Mouse (Mus musculus) lung, postnatal 36 days (tissue): Measurements from ENCODE around the gene Lrrc4.

ENCODE experiments used
- DNase-seq: peaks from one replicate; pipeline ENCODE4 v3.0.0; 2022; ENCODE audit warnings: mixed read lengths

Gene Lrrc4

DNA sequence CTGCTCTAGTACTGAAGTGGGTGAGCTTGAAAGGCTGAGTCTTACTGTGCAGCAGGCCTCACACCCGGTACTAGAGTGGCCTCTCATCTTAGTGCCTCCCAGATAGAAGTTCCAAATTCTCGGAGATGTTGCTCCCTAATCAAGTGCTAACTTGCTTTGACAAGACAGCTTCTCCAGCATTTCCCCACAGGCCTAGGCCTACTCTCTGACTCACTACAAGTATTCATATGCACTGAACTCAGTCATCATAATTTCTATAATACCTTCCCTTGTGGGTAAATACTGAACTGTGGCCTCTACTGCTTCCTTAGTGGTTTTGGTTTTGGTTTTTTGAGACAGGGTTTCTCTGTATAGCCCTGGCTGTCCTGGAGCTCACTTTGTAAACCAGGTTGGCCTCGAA, 8.2 kb downstream of the Lrrc4 start:
- no peak for DNase-seq

DNA sequence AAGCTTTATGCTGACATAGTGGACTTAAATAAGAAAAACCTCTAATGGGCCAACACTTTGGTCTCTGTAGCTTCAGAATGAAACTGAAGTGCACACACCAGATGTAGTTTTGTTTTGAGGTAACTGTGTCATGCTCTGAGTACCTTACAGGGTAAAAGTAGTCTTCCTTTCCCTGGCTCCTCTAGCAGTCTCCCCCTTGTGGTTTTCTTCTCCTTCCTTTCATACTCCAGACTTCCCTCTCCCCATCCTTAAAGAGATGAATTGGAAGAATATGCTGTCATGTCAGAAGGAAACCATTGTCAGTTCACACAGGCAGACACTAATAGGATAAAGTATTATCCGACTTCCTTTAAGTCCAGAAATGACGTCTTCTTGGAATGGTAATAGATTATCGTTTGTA, 9.3 kb downstream of the Lrrc4 start:
- DNase-seq: no peak

DNA sequence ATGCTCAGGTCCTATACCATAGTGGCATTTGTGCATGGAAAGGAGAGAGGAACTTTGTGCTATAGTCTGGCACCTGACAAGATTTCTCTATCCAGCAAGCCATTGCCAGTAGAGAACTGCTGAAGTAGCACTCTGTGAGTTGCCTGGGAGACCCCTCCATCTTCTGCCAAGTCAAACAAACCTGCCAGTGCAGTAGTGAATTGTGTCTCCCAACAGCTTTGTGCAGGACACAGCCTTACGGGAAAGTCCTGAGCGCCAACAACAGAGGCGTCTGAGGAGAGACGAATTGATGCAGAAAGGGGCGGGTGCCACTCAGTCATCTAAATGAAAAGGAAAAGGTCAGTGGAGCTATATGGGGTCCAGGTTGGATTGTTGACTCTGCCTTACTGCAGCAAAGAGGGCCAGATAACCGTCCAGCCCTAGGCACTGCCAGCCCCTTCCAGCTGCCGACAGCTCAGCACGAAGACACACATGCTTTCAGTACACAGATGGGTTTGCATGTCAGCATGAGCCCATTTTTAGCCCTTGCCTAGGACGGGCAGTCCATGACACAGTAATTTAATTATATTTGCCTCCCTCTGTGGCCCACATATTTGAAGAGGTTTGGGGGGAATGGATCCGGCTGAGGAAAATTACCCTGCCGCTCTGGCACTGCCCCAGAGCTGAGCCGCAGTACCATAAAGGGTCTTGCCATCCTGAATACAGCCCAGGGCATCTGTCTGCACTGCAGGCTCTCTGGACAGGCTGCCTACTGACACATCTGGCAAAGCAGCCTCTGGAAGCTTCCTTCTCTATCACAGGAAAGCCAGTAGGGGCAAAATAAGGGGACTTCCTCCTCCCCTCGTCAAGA, 11.8 kb downstream of the Lrrc4 start:
- DNase-seq: peak; percentile 15

GRCm38 (mm10) chr6:28817039-28817438, 14.5 kb downstream of the Lrrc4 start:
- peak; percentile 42 for DNase-seq

- no peak for DNase-seq
Observed at GRCm38 (mm10) chr6:28814895-28815294, 16.7 kb downstream of the Lrrc4 start.

- no peak for DNase-seq
Observed at GRCm38 (mm10) chr6:28813057-28813456, 18.5 kb downstream of the Lrrc4 start.

- peak; percentile 16 for DNase-seq
Observed at GRCm38 (mm10) chr6:28804751-28805150, 26.8 kb downstream of the Lrrc4 start.

- no peak for DNase-seq
Observed at GRCm38 (mm10) chr6:28803678-28804279, 27.8 kb downstream of the Lrrc4 start.

- no peak for DNase-seq
Observed at GRCm38 (mm10) chr6:28800976-28801375, 30.6 kb downstream of the Lrrc4 start.

GRCm38 (mm10) chr6:28799818-28800217, 31.7 kb downstream of the Lrrc4 start:
- no peak for DNase-seq

DNA sequence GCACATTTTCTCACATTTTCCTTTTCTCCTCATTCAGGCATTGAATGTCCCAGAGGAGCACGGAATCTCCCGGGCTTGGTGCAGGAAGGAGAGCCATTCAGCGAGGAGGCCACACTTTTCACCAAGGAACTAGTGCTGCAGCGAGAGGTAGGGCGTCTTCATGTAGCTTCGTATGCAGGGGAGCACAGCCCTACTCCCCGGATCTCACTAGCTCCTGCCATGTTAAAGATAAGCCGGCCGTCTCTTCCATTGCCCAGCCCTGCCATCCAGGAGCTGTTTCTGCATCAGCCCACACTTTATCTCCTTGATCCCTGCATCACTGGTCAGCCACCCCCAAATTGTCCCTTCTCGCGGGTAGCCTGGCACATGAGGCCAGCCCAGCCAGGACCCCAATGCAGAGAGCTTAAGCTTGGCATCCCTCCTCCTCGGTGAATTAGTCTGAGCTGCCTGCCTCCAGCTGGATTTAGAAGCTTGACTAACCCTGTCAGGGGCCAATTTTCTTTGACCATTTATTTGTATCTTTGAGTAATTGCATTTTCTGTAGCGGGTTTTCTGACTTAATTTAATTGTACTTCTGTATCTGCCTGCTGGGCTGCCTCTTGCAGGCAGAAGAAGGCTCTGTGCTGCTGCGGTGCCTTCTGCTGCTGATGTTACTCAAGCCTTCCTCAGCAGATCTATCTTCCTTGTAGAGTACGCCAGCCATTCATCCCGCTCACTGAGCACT, 35.6 kb downstream of the Lrrc4 start:
- no peak for DNase-seq

GRCm38 (mm10) chr6:28795380-28795779, 36.2 kb downstream of the Lrrc4 start:
- no peak for DNase-seq

DNA sequence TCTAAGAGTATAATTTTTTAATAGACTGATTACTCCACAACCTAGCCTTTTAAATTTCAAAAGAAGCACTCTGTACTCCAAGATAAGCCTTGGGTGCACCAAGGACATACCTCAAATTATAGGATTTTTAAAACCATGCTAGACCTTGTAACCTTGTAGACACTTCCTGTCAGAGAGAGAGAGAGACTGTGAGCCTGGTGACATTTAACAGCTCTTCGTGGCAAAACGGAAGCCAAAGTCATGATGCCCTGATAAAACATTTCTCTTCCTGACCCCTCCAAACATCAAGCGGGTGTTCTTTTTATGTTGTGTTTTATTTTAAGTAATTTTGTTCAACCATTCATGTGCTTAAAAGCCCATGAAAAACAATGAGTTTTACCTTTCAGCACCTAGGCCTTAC, 39.7 kb downstream of the Lrrc4 start:
- no peak for DNase-seq

GRCm38 (mm10) chr6:28791183-28791582, 40.4 kb downstream of the Lrrc4 start:
- DNase-seq: no peak

DNA sequence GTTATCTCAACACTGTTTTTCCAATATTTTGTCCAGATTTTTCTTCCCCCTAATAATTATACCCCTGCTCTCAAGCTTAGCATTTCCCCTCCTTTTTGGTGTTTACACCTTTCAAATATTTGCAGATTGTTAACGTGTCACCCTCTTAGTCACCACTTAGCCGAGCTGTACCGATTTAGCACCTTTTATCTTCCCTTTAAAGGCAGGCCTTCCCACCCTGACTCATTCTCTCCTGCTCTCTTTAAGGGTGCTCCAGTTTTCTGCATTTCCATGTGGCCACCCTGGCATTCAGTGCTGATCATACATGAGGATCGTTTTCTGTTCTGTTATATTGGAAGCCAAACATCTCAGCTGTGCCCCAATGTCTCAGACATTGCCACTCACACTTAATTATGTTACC, 41.9 kb downstream of the Lrrc4 start:
- peak; percentile 13 for DNase-seq

DNA sequence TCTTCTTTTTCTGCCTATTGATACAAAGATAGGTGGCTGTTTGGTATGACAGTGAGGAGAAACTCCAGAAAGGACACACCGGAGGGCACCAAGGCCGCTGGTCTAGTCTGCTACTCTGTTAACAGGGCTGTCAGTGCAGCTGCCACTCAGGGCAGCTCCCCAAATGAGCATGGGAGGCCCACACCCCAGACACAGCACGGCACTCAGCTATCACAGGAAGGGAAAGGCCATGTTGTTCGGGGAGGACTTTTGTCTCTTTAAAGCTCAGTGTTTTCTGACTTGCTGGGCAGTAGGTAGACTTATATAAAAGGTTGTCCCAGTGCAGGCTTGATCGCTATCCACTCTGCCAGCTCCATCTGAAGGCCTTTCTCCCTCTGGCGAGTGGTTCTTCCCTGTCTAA, 44.4 kb downstream of the Lrrc4 start:
- DNase-seq: no peak

- DNase-seq: no peak
Observed at GRCm38 (mm10) chr6:28785770-28786169, 45.8 kb downstream of the Lrrc4 start.

- no peak for DNase-seq
Observed at GRCm38 (mm10) chr6:28783953-28784352, 47.6 kb downstream of the Lrrc4 start.

GRCm38 (mm10) chr6:28783082-28783647, 48.4 kb downstream of the Lrrc4 start:
- DNase-seq: no peak

GRCm38 (mm10) chr6:28781696-28782095, 49.9 kb downstream of the Lrrc4 start:
- DNase-seq: no peak

DNA sequence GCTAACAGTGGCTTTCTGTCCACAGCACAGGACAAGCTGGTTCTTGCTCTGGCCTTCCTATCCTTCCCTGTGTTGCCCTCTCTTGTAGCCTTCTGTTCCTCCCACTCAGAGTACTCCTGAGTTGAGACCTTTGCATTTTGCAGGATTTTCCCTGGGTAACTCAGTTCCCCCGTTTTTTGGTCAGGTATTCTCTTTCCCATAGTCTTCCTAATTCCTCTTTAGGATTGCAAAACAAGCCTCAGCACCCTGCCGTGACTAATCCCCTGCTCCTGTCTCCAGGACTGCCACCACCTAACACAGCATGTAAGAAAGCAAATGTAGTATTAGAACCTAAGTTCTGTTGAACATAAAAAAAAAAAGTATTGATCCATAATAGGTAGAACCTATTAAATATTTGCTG, 60.2 kb downstream of the Lrrc4 start:
- no peak for DNase-seq

GRCm38 (mm10) chr6:28767891-28768481, 63.6 kb downstream of the Lrrc4 start:
- no peak for DNase-seq

DNA sequence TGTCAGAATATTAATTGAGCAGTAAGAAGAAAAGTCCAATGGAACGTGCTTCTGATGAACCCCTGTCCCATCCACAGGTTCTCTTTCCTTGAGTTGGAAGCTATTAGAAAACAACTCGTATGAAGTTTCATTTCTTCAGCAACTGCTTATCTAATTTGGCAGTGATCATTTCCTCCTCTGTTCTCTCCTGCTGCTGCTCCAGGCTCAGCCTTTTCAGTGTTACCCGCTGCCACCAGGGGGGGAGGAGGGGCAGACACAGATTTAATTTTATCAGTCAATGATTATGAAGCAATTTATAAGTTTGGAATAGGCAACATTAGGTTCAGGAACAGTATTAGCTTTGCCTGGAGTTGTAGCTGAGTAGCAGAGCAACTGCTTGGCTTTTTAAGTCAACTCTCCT, 64.9 kb downstream of the Lrrc4 start:
- no peak for DNase-seq
